Mouse (Mus musculus) olfactory bulb, adult 2 months (tissue): ENCODE results near the gene Suclg1.

ENCODE experiments used
- CTCF ChIP-seq: fragments of 200-500 bp; IDR thresholded peaks from 2 replicates; pipeline ENCODE4 v1.5.1; 2012; ENCODE audit warnings: low read depth, mild to moderate bottlenecking, low read length, moderate library complexity; ENCODE audit not compliant: insufficient read depth
- POLR2A ChIP-seq: fragments of 200-500 bp; IDR thresholded peaks from 2 replicates; pipeline ENCODE4 v1.6.1; 2012; ENCODE audit warnings: mild to moderate bottlenecking, low read depth, low read length, moderate library complexity; ENCODE audit not compliant: insufficient read depth

DNA sequence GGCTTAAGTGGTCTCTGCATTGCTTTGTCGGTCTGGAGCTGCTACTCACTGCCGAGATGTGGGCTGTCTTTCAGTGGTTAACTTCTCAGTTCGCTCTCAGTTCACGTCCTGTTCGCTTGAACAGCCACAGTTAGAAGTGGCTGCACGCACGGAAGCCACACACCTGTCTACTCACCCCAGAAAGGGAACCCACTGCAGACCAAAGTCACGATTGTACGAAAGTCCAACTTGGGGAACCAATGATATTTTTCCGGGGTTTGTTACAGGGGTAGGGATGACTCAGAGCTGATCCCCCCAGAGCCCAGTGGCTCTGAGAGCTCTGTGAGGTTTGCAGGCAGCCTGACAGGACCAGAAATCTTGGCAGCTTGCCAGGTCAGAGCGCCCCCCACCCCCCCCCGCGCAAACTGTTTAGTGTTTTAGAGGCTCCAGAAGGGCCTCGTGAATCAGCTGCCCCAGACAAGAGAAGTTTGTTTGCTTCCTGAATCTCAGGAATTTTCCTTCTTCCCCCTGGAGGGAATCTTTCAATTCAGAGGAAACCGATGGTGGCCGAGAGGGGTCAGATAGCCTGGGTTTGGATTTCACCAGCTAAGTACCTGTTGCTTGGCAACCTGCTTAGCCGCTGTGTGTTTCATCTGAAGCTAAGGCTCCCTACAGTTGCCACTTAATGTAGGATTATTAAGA is 66.9 kb downstream of the Suclg1 start:
- TF ChIP-seq CTCF (no peak), POLR2A (no peak)
